Mouse (Mus musculus) E14TG2a.4 (cell line): Measurements from ENCODE around the gene Prss8.

Experiments used
- CTCF ChIP-seq: conservative IDR thresholded peaks from 2 replicates; pipeline ENCODE4 v1.5.1; 2014; ENCODE audit warnings: low read length
- NANOG ChIP-seq: IDR thresholded peaks from 2 replicates; pipeline ENCODE4 v1.6.1; 2014; ENCODE audit warnings: borderline replicate concordance, low read length, mixed read lengths

DNA sequence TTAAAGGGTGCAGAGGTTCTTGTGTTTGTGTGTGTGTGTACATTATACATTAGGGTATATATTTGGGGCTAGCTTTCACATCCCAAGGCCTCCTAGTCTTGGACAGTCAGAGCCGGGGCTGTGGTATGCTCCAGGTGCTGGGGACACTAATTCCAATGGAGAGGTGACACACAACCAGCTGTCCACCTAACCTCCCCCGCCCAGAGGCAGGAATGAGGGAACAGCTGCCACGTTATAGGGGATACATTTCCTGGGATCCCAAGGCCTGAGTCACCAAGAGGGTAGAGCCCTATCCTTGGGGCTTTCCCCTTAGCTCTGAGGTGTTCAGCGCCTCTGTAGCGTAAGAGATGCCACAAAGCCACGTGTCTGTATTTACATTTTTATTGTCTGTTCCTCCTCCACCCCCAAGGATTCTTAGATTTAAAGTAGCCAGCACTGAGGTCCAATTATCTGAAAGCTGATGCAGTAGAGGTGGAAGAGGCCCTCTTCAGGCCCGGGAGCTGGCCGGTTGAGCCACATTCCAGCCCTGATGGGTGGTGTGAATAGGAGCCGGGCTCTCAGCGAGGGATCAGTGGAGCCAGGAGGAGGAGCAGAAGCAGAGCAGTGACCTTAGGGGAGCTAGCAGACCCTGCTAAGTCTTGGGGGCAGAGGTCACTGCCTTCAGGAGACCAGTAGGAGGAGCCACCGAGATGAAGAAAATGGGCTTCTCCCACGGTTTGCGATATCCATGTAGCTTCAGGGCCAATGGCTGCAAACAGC lies 2.5 kb upstream of the Prss8 start:
- TF ChIP-seq CTCF (peak; percentile 26; the same call in 1 of the 2 replicates), NANOG (peak; percentile 73)
